In the genomic region with DNA sequence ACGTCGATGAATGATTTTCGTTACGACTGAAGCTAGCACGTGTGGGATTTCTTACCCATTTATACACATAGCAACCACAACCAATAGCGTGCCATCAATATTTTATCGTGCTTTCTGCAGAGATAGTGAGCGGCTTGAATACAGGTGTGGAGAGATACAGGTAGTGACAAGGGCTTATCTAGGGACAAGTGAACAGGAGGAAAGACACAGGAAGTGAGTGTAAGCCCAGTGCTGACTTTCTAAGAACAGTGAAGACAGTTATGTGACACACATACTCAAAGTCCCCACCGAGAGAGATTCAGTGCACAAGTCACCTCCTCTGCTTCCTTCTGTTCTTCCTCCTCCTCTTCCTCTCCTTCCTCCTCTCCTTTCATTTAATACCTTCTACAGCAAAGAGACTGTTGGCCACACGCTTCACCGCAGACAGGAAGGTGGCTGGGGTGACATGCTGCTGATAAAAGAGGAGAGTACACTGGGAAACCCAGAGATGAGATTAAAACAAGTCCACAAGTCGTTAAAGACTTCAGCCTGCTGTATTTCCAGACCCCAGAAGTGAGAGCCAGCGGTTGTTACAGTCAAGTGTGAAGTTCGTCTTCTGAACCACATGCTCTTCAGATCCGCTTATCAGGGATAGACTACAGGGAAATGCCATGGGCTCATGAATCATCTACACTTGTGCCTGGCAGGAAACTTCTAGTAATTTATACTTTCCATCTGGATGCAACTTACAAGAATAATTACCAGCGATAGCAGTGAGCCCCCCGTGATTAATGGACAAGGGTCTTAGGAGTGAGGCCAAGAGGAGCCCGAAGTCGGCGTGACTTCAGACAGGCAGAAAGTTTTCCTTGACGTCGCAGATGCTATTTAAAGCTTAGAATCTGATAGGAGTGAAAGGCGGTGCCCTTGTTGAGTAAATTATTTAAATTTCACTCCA, we compare ENCODE assay signal across 16 mouse cellular contexts.
DNase-seq lines count a peak whose midpoint lies in the region; ATAC-seq and TF ChIP-seq lines count a peak whose summit lies in the region.
"Had no signal": no experiment of that assay in that cellular context is flagged by ENCODE, and none has a peak within 500 bp of the region (broad histone marks: within the 10 kb centered on the region; RNA-seq: fewer than 3 reads in every experiment).

No protein-coding gene starts in this region.

- ATAC-seq in kidney, postnatal 0 days (replicated peaks; ENCODE audit: low FRiP score, low read depth): no peak
- ATAC-seq in liver, embryonic 11.5 days (replicated peaks; ENCODE audit: low FRiP score): peak; percentile 77
- peak; percentile 90 for ATAC-seq in megakaryocyte-erythroid progenitor cell, adult 5-6 weeks (replicated peaks; ENCODE audit: low FRiP score, low TSS enrichment, poor library complexity, severe bottlenecking)
- ATAC-seq: midbrain, embryonic 13.5 days had no signal

- no peak for TF ChIP-seq CTCF in kidney, postnatal 0 days (IDR thresholded peaks at IDR 0.05; ENCODE audit: low read depth)

- H3K27me3 ChIP-seq in kidney, postnatal 0 days (ENCODE audit: insufficient read depth, low read length): no peaks in the 10 kb centered on the region
- H3K27me3 ChIP-seq in liver, embryonic 11.5 days (replicated peaks; ENCODE audit: control insufficient read depth, insufficient read depth, low read length): no peaks in the 10 kb centered on the region
- H3K27me3 ChIP-seq: CH12.LX; embryonic facial prominence, embryonic 12.5 days; midbrain, embryonic 13.5 days had no signal

- peak; percentile 69 for DNase-seq in kidney, postnatal 0 days (ENCODE audit: low spot score)
- DNase-seq in kidney, adult 18-20 months: no peak
- peak; percentile 45 for DNase-seq in embryo, embryonic 11 days
- DNase-seq in liver, embryonic 11.5 days (ENCODE audit: low spot score): peak; percentile 35
- DNase-seq in cerebellum, postnatal 10 days: no peak
- no peak for DNase-seq in adipocyte (ENCODE audit: low spot score)
- DNase-seq: cerebellum, adult 18-20 months; heart, adult 11 months; left cerebral cortex, postnatal 4 days; right cerebral cortex, postnatal 4 days had no signal

- H3K9me3 ChIP-seq in kidney, postnatal 0 days (replicated peaks; ENCODE audit: low read length): no peaks in the 10 kb centered on the region
- no peaks in the 10 kb centered on the region for H3K9me3 ChIP-seq in liver, embryonic 11.5 days (ENCODE audit: control insufficient read depth, low read length)
- H3K9me3 ChIP-seq: embryonic facial prominence, embryonic 12.5 days; forebrain, embryonic 10.5 days; hindbrain, embryonic 10.5 days; midbrain, embryonic 13.5 days had no signal

- H3K36me3 ChIP-seq in kidney, postnatal 0 days (ENCODE audit: insufficient read depth, low read length): no peaks in the 10 kb centered on the region
- H3K36me3 ChIP-seq in liver, embryonic 11.5 days (ENCODE audit: control insufficient read depth, insufficient read depth, low read length): no peaks in the 10 kb centered on the region
- H3K36me3 ChIP-seq: embryonic facial prominence, embryonic 12.5 days; forebrain, embryonic 10.5 days; hindbrain, embryonic 10.5 days; midbrain, embryonic 13.5 days had no signal

- WGBS in kidney, postnatal 0 days: 24% methylated on average over 23 of the region's 23 CpGs
- WGBS in liver, embryonic 11.5 days: 39% methylated on average over 23 of the region's 23 CpGs

- no peak overlapping the region for H3K27ac ChIP-seq in kidney, postnatal 0 days
- H3K27ac ChIP-seq in liver, embryonic 11.5 days (ENCODE audit: low read depth, low read length): no peak overlapping the region
- H3K27ac ChIP-seq: embryonic facial prominence, embryonic 12.5 days; forebrain, embryonic 10.5 days; hindbrain, embryonic 10.5 days; midbrain, embryonic 13.5 days had no signal

- H3K4me3 ChIP-seq in kidney, postnatal 0 days (replicated peaks; ENCODE audit: low read depth, low read length): no peak overlapping the region
- H3K4me3 ChIP-seq in liver, embryonic 11.5 days (ENCODE audit: low read depth, low read length): no peak overlapping the region
- H3K4me3 ChIP-seq: embryonic facial prominence, embryonic 12.5 days; forebrain, embryonic 10.5 days; hindbrain, embryonic 10.5 days; midbrain, embryonic 13.5 days had no signal

- peaks cover 11% of the 10 kb centered on the region for H3K4me1 ChIP-seq in kidney, postnatal 0 days (replicated peaks; ENCODE audit: insufficient read depth, low read length)
- H3K4me1 ChIP-seq in liver, embryonic 11.5 days (replicated peaks; ENCODE audit: control insufficient read depth, insufficient read depth, low read length): peaks cover 3% of the 10 kb centered on the region; the same call in 1 of the 2 replicates
- H3K4me1 ChIP-seq: embryonic facial prominence, embryonic 12.5 days; forebrain, embryonic 10.5 days; hindbrain, embryonic 10.5 days; midbrain, embryonic 13.5 days had no signal

- H3K4me2 ChIP-seq in kidney, postnatal 0 days (ENCODE audit: low read length): no peak overlapping the region
- H3K4me2 ChIP-seq in liver, embryonic 11.5 days: no peak overlapping the region
- H3K4me2 ChIP-seq: embryonic facial prominence, embryonic 12.5 days; midbrain, embryonic 13.5 days had no signal

- H3K9ac ChIP-seq in kidney, postnatal 0 days (ENCODE audit: low read depth, low read length): no peak overlapping the region
- H3K9ac ChIP-seq in liver, embryonic 11.5 days (ENCODE audit: low read depth, low read length): no peak overlapping the region
- H3K9ac ChIP-seq: embryonic facial prominence, embryonic 12.5 days; midbrain, embryonic 13.5 days had no signal

Comparison
In these comparisons a context has a peak if more than half of its experiments do, and no peak if none do; other contexts are left out.
1. DNase-seq: peak in kidney, postnatal 0 days (single experiment), embryo, embryonic 11 days (single experiment) and liver, embryonic 11.5 days (single experiment); none in kidney, adult 18-20 months (single experiment), cerebellum, postnatal 10 days (0 of 2) and adipocyte (single experiment).